Mouse (Mus musculus): ENCODE measurements around the gene Pcnx3.

Pcnx3 gene

GRCm38 (mm10) chr19:5688200-5689087 is at the start of gene Pcnx3, which contains the start of gene Map3k11:
Pcnx3 (minus strand) TSS chr19:5688908.
Map3k11 (plus strand) TSS chr19:5688742.
- DNase-seq, result peak; percentile 98 to 99

DNA sequence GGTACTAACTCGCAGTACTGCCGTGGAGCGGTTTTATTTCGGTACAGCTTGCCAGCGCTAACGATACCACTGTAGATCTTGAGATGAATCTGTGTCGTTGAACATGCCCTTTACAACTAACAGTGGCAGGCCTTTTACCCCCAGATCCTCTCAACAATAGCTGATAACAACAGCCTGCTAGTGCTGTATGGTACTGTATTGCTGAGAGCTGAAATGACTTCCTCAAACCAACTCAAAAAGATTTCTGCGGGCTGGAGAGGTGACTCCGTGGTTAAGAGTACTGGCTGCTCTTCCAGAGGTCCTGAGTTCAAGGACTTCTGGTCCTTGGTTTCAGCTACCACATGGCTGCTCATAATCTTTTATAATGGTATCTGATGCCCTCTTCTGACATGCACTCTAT is 45.6 kb upstream of the Pcnx3 start:
- DNase-seq, result no peak

GRCm38 (mm10) chr19:5731264-5731978 is 42.7 kb upstream of the Pcnx3 start:
- peak; percentile 95 for DNase-seq

DNA sequence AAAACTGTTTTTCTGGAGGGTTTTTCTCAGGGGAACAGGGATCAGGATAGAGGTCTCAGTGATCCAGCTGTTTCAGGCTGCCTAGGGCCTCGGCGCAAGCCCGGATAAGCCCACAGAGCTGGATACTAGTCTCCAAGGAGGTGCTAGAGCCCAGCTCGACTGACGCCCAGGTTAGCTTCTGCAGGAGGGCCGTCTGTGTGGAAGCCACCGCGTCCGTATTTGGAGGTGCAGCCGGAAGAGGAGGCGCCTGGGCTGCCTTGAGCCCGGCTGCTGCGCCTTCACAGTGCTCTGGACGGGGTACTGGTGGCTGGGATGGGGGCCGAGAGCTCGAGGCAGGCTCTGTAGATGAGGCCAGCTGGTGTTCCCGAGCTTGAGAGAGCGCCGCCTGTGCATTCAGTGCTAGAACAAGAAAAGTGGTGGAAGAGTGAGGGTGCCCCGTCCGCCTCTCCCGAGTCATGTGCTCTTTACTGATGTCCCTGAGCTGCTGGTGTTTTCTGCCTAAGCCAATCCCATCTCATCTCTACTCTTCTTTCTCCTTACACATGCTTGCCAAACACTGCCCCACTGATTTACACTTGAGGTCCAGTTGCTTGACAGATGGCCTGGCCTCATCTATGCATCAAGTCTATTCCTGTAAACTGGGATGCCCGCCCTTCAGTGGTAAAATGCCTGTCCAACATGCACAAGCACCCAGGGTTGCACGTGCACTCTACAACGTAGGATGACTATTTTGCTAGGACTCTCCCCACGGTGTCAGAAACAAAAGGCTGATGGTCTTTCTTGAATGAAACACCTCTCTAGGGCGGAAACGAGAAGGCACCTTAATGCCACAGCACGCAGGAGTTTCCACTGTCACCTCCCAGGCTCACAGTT is 41.8 kb upstream of the Pcnx3 start:
- peak in 1 of 2 experiments; percentile 61 for DNase-seq

DNA sequence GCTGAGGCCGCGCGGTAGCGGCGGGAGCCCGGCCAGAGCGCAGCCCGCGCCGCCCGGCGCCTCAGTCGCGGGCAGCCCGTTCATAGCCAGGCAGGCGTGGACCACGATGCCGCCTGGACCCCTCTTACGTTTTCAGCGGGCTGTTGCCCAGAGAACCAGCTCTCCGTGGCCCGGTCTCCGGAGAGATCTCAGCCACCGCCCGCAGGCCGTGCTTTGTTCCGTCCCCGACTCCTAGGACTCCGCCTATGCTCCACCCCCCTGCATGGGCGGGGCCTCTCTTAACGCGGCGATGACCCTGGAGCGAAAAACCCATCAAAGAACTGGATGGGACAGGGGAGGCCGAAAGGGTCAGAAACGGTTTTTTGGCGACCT is 40.7 kb upstream of the Pcnx3 start, which contains the start of gene Fam89b:
Gene Fam89b, minus strand, starts transcription at position 210 of the 372 bp plus-strand sequence.
- DNase-seq, result peak; percentile 93

DNA sequence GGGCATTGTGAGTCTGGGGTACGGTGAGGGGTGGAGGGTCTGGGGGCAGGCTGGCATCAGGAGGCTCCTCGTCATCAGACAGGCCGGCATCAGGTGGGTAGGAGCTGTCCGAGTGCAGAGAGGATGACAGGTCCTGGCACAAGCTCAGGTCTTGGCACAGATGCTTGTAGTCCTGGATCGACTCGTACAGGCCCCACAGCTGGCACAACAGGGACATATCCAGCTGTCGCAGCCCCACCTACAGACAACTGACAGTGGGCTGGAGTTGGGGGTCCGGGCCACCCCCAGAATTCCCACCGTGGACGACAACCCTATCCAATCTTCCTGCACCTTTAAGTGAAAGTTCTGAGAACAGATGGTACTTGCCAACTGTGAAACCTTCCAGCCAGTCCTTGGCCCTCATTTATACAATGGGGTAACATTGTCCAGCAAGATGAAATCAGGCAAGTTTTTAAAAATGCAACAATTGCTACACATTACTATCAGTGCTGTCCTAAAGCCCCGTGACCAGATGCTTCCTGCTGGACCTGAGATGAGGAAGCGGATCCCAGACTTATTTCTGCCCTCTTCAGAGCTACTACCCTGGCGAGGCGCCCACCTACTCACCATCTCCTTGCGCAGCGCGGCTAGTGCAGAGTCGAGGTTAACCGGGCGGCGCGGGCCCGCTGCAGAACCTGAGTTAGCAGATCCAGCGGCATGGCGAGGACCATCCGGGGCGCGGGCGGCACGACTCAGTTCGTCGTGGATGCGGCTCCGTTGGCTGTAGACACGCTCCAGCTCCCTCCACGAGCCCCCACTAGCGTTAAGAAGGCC is 40.1 kb upstream of the Pcnx3 start:
- DNase-seq, result peak; percentile 70 to 75

DNA sequence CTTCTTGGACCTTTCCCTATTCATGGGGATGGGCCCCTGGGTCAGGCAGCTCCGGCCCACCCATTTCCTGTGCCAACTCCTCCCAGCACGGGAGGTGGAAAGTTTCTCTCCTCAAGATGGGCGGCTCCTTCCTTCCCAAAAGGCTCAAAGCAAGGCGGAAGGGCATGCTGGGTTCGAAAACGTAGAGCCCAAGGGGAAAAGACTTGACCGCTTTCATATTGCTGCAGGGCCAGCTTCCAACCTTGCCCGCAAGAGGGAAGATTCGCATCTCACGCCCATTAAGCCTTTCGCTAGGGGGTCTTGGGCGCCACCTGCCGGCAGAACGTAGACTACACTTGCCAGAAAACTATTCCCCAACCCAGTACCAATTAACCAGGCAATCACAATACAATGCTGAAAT is 39.0 kb upstream of the Pcnx3 start:
- DNase-seq, result peak; percentile 86 to 92

DNA sequence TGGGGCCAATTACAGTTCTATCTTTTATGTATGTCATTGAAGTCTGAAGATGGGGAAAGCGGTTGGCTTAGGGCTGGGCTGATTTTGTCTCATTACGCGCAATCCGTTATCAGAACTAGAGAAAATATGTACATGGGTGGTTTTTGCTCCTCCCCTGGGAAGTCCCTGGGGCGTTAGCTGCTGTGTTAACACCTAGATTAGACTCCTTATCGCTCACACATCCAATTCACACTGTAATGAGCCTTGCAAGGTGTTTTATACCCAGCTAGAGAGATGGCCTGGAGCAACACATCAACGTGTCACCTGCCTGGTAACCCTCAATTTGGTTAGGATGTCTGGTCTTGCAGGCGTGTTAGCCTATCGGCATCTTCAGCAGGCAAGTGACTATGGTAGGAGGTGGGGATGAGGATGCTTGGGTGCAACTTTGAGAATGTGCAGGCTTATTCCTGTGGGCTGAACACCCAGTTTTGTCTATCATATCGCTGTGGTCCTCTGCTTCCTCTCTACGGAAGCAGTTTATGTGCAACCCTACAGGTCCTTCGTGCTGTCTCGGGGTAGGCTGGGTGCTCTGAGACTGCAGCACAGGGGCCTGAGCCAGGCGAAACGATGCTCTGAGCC is 38.4 kb upstream of the Pcnx3 start:
- DNase-seq, result no peak

GRCm38 (mm10) chr19:5725767-5726515 is 37.2 kb upstream of the Pcnx3 start, which contains the start of gene Ehbp1l1:
Ehbp1l1 (minus strand) TSS chr19:5726317.
- DNase-seq, result peak; percentile 85 to 87

DNA sequence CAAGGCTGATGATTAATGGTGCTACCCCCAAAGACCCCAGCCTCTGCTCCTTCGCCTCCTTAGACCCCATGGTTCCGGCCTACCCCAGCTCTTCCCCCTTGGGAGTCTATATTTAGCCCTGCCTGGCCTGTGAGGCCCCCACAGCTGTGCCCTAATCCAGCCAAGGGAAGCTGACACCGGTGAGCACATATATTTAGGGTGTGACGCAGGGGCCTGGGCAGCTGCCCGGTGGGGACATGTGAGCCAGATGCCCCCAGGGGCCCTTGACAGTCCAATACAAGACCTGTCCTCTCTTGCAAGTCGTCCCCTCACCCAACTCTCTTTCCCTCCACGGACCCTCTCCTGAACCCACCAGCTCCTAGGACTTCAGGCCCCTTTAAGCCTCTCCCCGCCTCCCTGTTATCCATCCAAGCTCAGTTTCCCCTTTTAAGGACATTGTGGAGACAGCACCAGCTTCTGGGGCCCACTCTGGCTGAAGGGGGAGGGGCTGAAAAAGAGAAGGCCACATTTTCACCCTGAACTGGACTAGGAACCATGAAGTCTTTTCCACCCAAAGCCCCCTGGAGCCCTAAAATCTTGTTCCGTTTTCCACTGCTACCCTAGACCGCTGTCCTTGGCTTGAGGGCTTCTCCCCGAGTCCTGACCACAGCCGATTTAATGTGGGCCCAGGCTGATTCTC is 36.5 kb upstream of the Pcnx3 start:
- peak; percentile 49 to 63 for DNase-seq

- peak; percentile 85 to 87 for DNase-seq
These were observed 35.8 kb upstream of the Pcnx3 start for GRCm38 (mm10) chr19:5724549-5724941.

DNA sequence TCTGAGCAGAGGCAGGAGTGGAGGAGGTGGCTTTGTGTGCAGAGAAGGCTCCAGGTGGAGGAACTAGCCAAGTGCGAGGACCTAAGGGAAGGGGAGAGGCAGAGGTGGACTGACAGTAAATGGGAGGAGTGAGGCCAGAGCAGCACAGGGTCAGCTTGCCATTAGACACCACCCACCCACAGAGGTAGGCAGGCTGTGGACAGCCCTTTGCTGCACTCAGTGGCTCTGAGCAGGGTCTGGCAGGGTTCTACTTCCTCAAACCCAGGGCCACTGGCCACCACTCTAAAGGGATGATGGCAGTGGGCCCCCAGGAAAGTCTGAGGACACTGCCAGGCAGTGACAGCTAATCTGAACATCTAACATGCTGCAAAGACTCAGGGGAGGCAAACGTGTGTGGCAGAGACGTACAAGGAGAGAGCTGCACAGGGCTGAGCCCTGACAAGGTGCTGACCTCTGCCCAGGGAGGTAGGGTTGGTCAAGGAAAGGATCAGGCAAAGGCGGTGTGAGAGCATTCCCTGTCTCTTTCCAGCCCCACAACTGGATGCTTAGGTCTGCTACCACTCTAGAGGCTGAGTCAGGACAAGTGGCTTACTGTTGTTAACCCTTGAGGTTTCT is 35.3 kb upstream of the Pcnx3 start:
- DNase-seq, result no peak

DNA sequence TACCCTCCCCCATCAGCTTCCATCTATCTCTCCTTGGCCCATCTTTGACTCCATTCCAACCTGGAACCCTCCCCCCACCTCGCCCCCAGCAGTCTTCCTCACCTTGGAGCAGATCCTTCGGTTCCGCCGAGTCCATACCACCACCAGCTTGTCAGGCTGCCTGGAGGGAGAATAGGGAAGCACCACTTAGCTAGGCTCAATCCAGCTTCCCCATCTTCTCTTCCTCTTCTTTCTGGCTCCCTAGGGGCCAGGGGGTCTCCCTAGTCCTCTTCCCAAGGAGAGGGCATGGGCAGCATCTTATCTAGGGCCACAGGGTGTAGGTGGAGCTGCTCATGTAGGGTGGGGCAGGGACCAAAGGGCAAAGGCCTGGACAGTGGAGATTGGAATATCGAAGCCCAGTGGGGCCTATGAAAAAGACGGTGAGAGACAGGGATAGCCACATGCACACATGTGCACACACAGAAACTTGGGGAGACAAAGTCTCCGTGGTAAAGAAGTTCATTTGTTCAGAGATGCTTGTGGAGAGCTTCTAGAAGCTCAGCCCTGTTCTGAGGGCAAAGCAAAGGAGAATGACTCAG is 34.2 kb upstream of the Pcnx3 start:
- no peak for DNase-seq

- DNase-seq, result no peak
These were observed 32.5 kb upstream of the Pcnx3 start for GRCm38 (mm10) chr19:5721233-5721632.

DNA sequence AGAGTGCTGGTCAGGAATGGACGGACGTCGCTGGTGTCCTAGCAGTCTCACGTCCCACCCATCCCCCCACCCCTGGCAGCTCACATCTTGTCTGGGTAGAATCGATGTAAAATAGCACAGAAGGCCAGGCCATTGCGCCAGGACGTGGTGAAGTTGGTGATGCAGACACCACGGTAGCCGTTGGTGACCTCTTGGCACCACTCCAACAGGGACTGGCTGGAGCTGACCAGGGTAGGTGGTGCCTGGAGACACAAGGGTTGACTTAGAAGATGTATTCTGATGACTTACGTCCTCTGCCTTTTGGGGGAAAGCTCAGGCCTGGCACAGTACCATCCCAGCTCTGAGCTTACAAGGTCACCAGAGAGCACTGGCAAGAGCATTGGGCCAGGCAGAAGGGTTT is 28.2 kb upstream of the Pcnx3 start:
- no peak for DNase-seq

DNA sequence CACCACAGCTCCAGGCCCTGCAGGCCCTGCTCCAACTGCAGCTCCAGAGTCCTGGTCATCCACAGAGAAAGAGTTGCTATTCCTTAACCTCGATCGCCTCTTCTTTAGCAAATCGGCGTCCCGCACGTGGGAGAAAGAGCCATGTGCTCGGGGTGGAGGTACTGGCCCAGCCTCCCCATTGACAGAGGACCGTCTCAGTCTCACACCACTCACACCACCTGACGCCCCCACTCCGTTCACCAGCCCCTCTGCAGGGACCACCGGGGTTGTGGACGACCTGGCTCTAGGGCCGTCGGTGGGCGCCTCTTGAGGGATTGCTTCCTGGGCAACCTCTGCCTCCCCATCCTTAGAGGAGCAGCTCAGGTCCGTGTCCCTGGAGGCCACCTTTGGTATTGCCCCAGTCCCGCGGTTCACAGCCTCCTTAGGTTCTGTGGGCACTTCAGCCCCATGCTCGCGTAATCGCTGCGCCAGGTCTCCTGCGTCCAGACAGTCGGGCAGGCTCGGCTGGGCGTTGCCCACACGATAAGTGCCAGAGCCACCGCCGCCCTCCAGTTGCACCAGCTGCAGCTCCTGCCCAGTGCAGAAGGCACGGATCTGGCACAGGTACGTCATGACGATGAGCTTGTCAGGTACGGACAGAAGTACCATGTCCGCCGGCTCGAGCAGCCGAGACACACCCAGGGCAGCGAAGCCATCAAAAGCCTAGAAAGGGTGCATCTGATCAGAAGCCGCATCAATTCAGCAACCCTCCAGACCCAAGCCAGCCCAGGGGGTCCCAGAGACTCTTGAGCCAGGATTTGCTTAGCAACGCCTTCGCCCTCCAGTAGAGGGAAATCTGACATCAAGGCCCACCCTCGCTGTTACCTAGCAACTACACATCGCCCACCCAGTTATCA is 27.3 kb upstream of the Pcnx3 start:
- peak; percentile 78 to 86 for DNase-seq

DNA sequence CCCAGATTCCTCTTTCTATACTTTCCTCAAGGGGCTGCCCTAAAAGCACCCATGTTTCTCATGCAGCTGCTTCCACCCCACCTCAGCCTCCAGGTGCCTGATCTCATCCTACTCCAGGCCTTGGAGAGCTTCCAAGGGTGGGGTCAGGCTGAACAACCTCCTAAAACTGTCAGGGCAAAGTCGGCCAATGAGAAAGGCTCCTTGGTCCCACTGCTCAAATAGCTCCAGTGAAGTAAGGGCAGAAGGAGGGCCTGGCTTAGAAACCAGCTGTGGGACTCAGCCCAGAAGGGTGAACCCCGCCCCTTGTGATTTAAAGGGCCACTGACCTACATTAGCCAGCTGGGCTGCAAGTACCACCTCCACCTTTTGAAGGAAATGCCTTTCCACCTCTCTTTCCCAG is 25.0 kb upstream of the Pcnx3 start:
- peak; percentile 83 to 88 for DNase-seq

GRCm38 (mm10) chr19:5713255-5713654 is 24.5 kb upstream of the Pcnx3 start:
- no peak for DNase-seq
